Mouse (Mus musculus): Measurements from ENCODE around the gene Vat1l.

DNA sequence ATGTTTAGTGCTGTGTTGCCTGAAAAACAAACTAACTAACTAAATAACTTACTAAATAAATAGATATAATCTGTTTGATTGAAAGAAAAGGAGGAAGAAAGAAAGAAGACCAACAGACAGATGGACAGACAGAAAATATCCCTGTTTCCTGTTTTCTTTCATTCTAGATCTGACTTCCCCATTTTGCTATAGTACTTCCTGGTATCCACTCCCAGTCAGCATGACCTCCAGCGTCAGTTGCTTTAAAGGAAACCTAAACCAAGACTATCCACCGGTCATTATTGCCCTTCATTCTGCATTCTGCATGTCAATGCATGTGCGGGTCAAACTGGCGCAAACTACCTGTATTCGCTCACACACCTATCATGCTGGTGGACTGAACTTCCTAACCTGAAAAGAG, 12.1 kb upstream of the Vat1l start:
- TF ChIP-seq USF1 (IDR thresholded peaks at IDR 0.05; ENCODE audit: low read depth), result no peak
- TF ChIP-seq CTCF (IDR thresholded peaks at IDR 0.05; ENCODE audit: control insufficient read depth, insufficient read depth, insufficient read length), result no peak
- no peak for TF ChIP-seq MAX (IDR thresholded peaks at IDR 0.05)
- no peak for TF ChIP-seq CEBPB (IDR thresholded peaks at IDR 0.05; ENCODE audit: low read depth)
- no peak for TF ChIP-seq FOSL1 (IDR thresholded peaks at IDR 0.05; ENCODE audit: insufficient read depth, low read length, poor library complexity, severe bottlenecking)
- TF ChIP-seq MYOG (IDR thresholded peaks at IDR 0.05; ENCODE audit: control insufficient read depth, extremely low read depth, insufficient read length), result no peak
- TF ChIP-seq MYOD1 (IDR thresholded peaks at IDR 0.05; ENCODE audit: control insufficient read depth, insufficient read length, low read depth), result no peak
